Mouse (Mus musculus) monocyte, adult 59 days (primary cell): ENCODE results near the gene Gtf3c4. TPM values are rescaled to one million over a fixed set of nuclear protein-coding genes. Genes with fewer than 3 reads are reported as not detected.

Source experiments
- total RNA-seq, 2 experiments: library from RNA; stranded (reverse); gene quantifications; one replicate each; pipeline ENCODE4 v1.2.4; 2023

Gtf3c4 gene
- total RNA-seq = 10 to 100 TPM; 11.7 to 12.6 TPM

DNA sequence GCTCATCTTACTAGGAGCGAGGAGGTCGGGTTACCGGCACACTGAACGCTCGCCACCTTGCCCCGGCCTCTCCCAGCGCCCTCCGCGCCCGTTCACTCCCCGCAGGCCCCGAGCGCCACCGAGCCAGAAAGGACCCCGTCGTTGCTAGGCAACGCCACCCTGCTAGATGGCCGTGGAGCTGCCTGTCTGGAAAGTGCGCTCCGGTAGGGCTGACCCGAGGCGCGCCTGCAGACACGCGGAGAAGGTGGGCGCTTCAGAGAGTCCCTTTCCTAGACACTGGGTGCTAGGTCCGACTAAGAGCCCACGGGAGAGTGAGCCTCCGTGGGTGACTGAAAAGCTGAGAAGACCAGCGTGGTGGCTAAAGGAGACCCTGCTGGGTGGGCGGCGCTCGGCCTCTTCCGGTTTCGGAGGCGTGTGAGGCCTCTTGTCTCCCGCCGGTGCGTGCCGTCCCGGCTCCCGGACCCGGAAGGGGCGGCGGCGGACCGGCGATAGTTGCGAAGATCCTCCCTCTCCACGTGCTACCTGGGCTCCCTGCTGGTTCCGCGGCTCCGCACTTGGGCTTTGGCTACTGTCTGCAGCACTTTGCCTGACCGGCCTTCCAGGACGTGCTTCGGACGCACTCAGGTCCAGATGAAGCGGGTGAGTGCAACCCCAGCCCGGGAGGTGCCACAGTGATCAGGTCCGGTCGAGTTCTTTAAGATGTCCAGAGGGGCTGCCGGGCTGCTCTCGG, at the start of gene Gtf3c4, which contains the start of gene Ddx31:
TSS of gene Gtf3c4 (minus strand) at position 139 of the 730 bp plus-strand sequence.
TSS of gene Ddx31 (plus strand) at position 185 of the 730 bp plus-strand sequence.

Other genes starting within 250 kb of the Gtf3c4 start
- 1 to 10 TPM; 2.8 to 3.5 TPM for gene Gfi1b, start 218.4 kb downstream of the Gtf3c4 start, total RNA-seq
- gene Tsc1, start 199.1 kb downstream of the Gtf3c4 start, total RNA-seq = 10 to 100 TPM; 30.2 to 31.9 TPM
- gene Spaca9, start 140.6 kb downstream of the Gtf3c4 start, total RNA-seq = 10 to 100 TPM in 1 of 2 experiments, 1 to 10 TPM in 1; 9.1 to 13.3 TPM
- 10 to 100 TPM in 1 of 2 experiments, 1 to 10 TPM in 1; 7.8 to 10.3 TPM for gene Ak8, start 140.2 kb downstream of the Gtf3c4 start, total RNA-seq
- gene Ddx31, start within 50 bp of the Gtf3c4 start, total RNA-seq = 10 to 100 TPM; 10.5 to 13.7 TPM
- not detected for gene Barhl1, start 76.3 kb upstream of the Gtf3c4 start, total RNA-seq
- gene Cfap77, start 214.7 kb upstream of the Gtf3c4 start, total RNA-seq = not detected
- 10 to 100 TPM; 17.7 to 24.1 TPM for gene Ttf1, start 219.9 kb upstream of the Gtf3c4 start, total RNA-seq